Mouse (Mus musculus) intestine, embryonic 16.5 days (tissue): ENCODE results near the gene Inpp5b. TPM values are rescaled to one million over a fixed set of nuclear protein-coding genes. Genes with fewer than 3 reads are reported as not detected.
"Not testable (repeated sequence)": the region's sequence is repeated elsewhere in the genome, so short reads cannot be mapped to it uniquely, and the experiment has no call there.

Experiments used
- ATAC-seq: fragments of 200-750 bp; cut with Nextera tagmentation; 2 replicates; pipeline ENCODE4 v1.8.0; 2017; ENCODE audit warnings: moderate TSS enrichment, moderate library complexity
- H3K27ac ChIP-seq: fragments of 300-500 bp; sonication (generic); 2 replicates; pipeline ENCODE4 v1.5.1; 2014; ENCODE audit warnings: mild to moderate bottlenecking, low read length
- H3K27me3 ChIP-seq: fragments of 300-500 bp; sonication (generic); replicated peaks from 2 replicates; pipeline ENCODE4 v1.6.1; 2014; ENCODE audit warnings: low read length, control low read depth, mixed read lengths; ENCODE audit not compliant: control insufficient read depth, insufficient read depth
- H3K36me3 ChIP-seq: fragments of 300-500 bp; sonication (generic); 2 replicates; pipeline ENCODE4 v1.6.1; 2014; ENCODE audit warnings: low read length, control low read depth; ENCODE audit not compliant: control insufficient read depth, insufficient read depth
- H3K4me1 ChIP-seq: fragments of 300-500 bp; sonication (generic); 2 replicates; pipeline ENCODE4 v1.6.1; 2014; ENCODE audit warnings: low read length, control low read depth, mixed read lengths; ENCODE audit not compliant: control insufficient read depth, insufficient read depth
- H3K4me2 ChIP-seq: fragments of 300-500 bp; sonication (generic); 2 replicates; pipeline ENCODE4 v1.6.1; 2014; ENCODE audit warnings: low read depth, low read length, control low read depth
- H3K4me3 ChIP-seq: fragments of 300-500 bp; sonication (generic); 2 replicates; pipeline ENCODE4 v1.5.1; 2014; ENCODE audit warnings: mild to moderate bottlenecking, low read length
- H3K9ac ChIP-seq: fragments of 300-500 bp; sonication (generic); 2 replicates; pipeline ENCODE4 v1.6.1; 2014; ENCODE audit warnings: low read depth, low read length
- H3K9me3 ChIP-seq: fragments of 300-500 bp; sonication (generic); 2 replicates; pipeline ENCODE4 v1.6.1; 2016; ENCODE audit warnings: low read length, control low read depth; ENCODE audit not compliant: control insufficient read depth
- WGBS: fragments of 180-500 bp; shearing (Covaris S2); extraction: QIAGEN DNeasy Blood & Tissue Kit; methylation state at CpG from one replicate; pipeline ENCODE4 v1.1.7; 2014; 5-methylcytosine and 5-hydroxymethylcytosine counted together
- polyA plus RNA-seq: library from polyadenylated mRNA; unstranded; fragments of >200 nt; fragmentation: Nextera tagmentation; extraction: Ambion mirVana; gene quantifications from 2 replicates; pipeline ENCODE4 v1.2.1, GENCODE M21; 2015

The Inpp5b gene
- polyA plus RNA-seq, 1 experiment from 2014 or later, result 27.5 TPM

DNA sequence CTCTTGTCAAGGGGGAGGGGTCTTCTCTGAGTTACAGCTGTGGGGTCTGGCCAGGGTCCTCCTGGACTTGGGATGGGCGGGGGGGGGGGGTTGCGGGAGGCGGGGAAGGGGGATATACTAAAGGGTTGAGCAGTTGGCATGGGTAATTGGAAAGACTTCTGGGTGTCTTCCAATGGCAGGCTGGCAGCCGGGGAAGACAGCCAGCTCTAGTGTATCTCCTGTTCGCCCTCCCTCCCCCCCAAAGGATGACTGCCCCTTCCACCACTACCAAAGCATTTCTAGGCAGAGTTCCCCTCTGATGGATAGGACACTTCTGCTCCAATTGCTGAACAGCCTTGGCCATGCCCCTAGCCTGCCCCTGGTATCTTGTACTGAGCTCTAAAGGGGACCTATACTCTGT is 39.7 kb upstream of the Inpp5b start:
- H3K27me3 ChIP-seq, result no peaks in the 10 kb centered on the region
- H3K4me2 ChIP-seq, result peak overlapping the region; percentile 86
- ATAC-seq, result no peak
- H3K4me1 ChIP-seq, result peaks cover 44% of the 10 kb centered on the region
- 46% methylated on average over 2 of the region's 5 CpGs for WGBS
- H3K36me3 ChIP-seq, result no peaks in the 10 kb centered on the region
- H3K27ac ChIP-seq, result peak overlapping the region; percentile 87
- peak overlapping the region; percentile 79 for H3K4me3 ChIP-seq
- no peaks in the 10 kb centered on the region for H3K9me3 ChIP-seq
- H3K9ac ChIP-seq, result peak overlapping the region; percentile 85

DNA sequence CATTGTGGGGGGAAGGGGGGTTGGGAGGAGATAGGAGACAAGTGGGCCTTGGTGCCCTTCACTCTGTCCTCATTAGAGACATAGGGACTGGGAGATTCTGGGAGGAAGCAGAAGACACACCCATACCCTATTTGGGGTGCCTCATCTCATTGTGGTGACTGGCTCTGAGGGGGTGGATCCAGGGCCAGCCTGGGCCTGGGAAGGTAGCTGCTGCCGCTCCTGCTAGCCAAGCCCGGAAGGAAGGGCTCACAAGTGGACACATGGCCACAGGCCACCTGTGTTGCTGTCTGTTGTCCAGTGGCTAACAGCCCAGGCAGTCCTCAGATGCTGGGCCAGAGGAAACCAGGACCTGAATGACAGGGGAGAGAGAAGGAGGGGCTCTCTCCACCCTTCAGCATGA is 38.2 kb upstream of the Inpp5b start:
- WGBS, result 43% methylated on average over 2 of the region's 2 CpGs
- Histone ChIP-seq H3K27ac (peak overlapping the region; percentile 83), H3K9me3 (no peaks in the 10 kb centered on the region), H3K9ac (peak overlapping the region; percentile 7), H3K4me1 (peaks cover 48% of the 10 kb centered on the region), H3K27me3 (no peaks in the 10 kb centered on the region), H3K36me3 (no peaks in the 10 kb centered on the region), H3K4me3 (peak overlapping the region; percentile 19), H3K4me2 (peak overlapping the region; percentile 23)
- no peak for ATAC-seq

DNA sequence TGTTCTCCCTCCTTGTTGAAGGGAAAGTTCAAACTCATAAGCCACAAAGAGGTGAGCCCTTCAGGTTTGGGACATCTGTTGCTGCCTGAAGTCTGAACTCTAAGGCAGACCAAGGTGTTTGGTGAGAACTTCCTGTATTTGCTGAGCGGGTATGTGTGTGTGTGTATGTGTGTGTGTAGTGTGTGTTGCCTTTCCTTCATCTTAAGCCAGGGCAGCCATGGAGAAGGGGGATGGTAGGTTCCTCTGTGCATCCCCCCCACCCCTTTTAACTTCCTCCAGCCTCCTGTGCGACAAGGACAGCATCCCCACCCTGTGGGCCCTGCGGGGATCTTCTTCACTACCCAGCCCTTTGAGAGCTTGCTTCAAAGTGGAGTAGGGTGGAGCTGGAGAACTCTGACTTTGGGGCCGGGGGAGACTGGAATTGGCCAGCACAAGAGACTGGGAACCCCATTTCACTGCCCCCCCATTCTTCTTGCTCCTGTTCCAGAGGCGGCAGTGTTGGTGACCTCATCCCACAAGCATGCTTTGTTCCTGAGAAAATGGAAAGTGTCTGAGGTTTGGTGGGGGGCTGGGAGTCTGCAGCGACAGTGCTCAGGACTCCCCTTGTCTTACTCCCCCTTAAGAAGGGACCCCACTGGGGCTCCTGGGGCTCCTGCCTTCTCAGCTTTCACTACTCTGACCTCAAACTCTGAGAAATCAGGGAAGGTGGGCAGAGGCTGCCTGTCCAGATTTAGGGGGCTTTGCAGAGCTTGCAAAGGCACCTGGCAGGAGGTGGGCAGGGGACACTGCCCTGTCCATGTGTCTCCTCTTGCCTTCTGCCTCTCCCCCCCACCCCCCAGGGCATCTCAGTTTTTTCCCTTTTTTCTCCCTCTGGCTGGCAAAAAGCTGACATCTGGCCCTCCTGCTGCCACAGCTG is 37.5 kb upstream of the Inpp5b start:
- peaks cover 50% of the 10 kb centered on the region for H3K4me1 ChIP-seq
- peak overlapping the region; percentile 23 for H3K4me2 ChIP-seq
- peak overlapping the region; percentile 7 for H3K9ac ChIP-seq
- H3K9me3 ChIP-seq, result no peaks in the 10 kb centered on the region
- peak overlapping the region; percentile 19 for H3K4me3 ChIP-seq
- no peaks in the 10 kb centered on the region for H3K36me3 ChIP-seq
- H3K27ac ChIP-seq, result peak overlapping the region; percentile 83
- ATAC-seq, result no peak
- H3K27me3 ChIP-seq, result no peaks in the 10 kb centered on the region
- 12% methylated on average over 6 of the region's 6 CpGs for WGBS

DNA sequence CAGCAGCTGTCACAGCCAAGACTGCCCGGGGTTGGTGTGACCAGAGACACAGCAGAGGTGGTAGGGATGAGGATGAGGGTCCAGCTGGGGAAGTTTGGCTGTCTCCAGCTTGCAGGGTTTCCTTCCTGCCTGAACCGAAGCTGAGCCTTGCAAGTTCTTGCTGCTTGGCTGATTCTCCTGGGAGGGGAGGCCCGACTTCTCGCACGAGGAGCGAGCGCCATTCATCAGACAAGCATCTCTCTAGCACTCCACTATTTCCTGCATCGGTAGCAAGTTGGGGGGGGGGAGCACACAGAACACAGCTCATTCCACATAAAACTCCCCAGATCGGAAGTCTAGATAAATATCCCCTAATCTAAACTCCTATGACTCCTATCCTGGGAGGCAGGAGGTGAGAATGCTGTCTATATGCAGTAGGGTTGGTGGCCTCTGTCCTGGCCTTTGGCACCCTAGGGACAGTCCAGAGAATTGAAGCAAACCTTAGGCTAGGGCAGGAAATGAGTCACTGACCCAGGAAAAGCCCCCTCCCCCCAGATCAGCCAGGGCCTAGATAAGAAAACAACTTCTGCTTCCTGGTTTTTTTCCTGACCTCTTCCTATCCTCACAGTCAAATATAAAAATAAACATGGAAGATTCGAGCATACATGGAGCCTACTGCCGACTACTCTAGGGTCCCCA is 36.7 kb upstream of the Inpp5b start:
- Histone ChIP-seq H3K27me3 (no peaks in the 10 kb centered on the region), H3K4me3 (no peak overlapping the region; the same call in 1 of the 2 replicates), H3K9ac (peak overlapping the region; percentile 7), H3K27ac (peak overlapping the region; percentile 83), H3K9me3 (no peaks in the 10 kb centered on the region), H3K36me3 (no peaks in the 10 kb centered on the region), H3K4me2 (peak overlapping the region; percentile 23; the same call in 1 of the 2 replicates), H3K4me1 (peaks cover 51% of the 10 kb centered on the region)
- 25% methylated on average over 11 of the region's 11 CpGs for WGBS
- no peak for ATAC-seq

DNA sequence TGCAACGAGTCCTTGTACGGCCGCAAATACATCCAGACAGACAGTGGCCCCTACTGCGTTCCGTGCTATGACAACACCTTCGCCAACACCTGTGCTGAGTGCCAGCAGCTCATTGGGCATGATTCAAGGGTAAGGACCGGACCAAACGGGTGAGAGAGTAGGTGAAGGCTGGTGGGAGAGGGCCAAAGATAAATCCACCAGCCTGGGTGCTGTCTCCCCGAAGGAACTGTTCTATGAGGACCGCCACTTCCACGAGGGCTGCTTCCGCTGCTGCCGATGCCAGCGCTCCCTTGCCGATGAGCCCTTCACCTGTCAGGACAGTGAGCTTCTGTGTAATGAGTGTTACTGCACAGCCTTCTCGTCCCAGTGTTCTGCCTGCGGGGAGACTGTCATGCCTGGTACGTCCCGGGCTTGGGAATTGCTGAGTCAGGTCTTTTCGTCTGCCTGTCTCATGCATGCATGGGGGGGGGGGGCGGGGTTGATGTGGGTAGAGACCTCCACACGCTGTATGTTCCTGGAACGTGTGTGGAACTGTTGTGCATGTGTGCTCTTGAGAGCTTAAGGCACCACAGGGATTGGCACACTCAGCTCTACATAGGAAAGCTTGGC is 35.9 kb upstream of the Inpp5b start:
- ATAC-seq, result no peak
- no peak overlapping the region for H3K9ac ChIP-seq
- H3K36me3 ChIP-seq, result no peaks in the 10 kb centered on the region
- no peak overlapping the region; the same call in 1 of the 2 replicates for H3K4me2 ChIP-seq
- H3K9me3 ChIP-seq, result no peaks in the 10 kb centered on the region
- H3K4me3 ChIP-seq, result no peak overlapping the region
- WGBS, result 84% methylated on average over 23 of the region's 23 CpGs
- no peaks in the 10 kb centered on the region for H3K27me3 ChIP-seq
- H3K4me1 ChIP-seq, result peaks cover 54% of the 10 kb centered on the region
- H3K27ac ChIP-seq, result peak overlapping the region; percentile 83

DNA sequence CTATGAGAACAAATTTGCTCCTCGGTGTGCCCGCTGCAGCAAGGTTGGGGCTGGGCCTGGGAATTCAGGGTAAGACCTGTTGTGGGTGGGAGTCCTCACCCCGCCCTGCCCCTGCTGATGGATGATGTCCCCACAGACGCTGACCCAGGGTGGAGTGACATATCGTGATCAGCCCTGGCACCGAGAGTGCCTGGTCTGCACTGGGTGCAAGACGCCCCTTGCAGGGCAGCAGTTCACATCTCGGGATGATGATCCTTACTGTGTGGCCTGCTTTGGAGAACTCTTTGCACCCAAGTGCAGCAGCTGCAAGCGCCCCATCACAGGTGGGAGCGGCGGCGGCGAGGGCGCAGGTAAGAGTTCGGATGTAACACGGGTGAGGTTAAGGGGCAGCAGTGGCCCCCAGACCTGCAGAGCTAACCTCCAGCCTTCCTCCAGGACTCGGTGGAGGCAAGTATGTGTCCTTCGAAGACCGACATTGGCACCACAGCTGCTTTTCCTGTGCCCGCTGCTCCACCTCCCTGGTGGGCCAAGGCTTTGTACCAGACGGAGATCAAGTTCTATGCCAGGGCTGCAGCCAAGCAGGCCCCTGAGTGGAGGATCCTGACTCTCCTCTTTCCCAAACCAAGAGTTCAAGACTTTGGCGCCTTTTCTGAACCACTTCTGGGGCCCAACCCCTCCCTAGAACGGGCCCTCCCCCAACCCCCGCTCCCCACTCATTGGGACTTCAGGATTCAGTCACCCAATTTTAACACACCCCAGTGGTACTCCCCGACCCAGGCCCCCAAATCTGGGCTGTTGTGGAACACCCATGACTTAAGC is 34.1 kb upstream of the Inpp5b start:
- H3K27me3 ChIP-seq, ATAC-seq, H3K4me3 ChIP-seq, H3K9me3 ChIP-seq, H3K9ac ChIP-seq, H3K4me2 ChIP-seq, H3K36me3 ChIP-seq: not testable (repeated sequence)
- Histone ChIP-seq H3K27ac (peak overlapping the region; percentile 41; the same call in 1 of the 2 replicates), H3K4me1 (peaks cover 47% of the 10 kb centered on the region)
- WGBS, result 87% methylated on average over 25 of the region's 25 CpGs

DNA sequence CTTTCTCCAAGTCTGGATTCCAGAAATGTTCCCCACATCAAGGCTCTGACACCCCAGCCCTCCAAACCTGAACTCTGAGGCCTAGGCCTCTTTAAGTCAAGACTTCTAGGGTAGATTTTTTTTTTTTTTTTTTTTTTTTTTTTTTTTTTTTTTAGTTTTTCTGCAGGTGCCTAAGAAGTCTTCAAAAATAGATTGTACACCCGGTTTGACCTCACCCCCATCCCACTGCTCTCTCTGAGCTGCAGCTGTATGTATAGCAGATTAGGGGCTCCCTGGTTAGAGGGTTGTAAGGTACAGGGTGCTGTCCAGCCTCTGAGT is 33.5 kb upstream of the Inpp5b start:
- WGBS, result 18% methylated on average over 1 of the region's 1 CpGs
- not testable (repeated sequence) for ATAC-seq, H3K9me3 ChIP-seq, H3K36me3 ChIP-seq, H3K27me3 ChIP-seq
- Histone ChIP-seq H3K4me3 (peak overlapping the region; percentile 49), H3K27ac (peak overlapping the region; percentile 98), H3K4me2 (peak overlapping the region; percentile 67), H3K4me1 (peaks cover 45% of the 10 kb centered on the region), H3K9ac (peak overlapping the region; percentile 67; the same call in 1 of the 2 replicates)

DNA sequence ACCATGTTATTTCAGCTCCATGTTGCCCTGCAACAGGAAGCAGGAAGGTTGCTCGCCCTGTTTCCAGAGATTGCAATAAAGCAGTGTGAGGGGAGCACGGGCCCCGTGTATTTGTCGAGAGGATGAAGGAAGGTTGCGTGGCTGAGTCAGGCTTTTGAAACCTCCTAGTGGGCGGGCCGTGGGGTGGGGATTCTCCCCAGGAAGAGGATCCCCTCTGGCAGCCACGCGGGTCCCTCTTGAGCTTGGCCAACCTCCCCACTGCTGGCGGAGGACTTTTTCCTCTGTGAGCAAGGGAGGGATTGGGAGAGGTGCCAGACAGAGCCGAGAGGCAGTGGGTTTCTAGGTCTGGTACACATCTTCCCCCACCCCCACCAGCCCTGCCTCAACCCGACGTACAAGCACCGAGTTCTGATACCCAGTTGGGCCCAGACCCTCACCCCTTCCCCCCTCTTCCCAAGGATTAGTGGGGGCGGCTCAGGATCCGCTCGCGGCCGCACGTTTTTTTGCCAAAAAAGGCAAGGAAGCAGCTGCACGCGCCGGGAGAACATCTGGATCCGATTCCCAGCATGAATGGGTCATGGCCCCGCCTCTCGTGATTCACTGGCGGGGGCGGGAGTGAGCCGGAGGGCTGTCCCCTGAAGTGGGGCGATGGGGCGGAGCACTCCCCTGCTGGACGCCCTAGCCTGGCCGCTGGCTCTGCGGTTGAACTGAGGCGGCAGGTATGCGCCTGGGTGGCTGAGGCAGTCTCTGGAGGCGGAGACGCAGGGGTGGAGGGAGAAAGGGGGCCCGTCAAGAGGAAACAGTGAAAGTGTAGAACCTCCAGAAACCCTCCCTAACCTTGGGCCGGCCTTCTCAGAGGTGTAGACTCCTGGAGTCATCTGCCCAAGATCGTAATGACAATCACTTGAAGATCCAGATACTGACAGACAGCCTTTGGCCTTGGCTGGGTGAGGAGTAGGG is 32.9 kb upstream of the Inpp5b start:
- no peaks in the 10 kb centered on the region for H3K36me3 ChIP-seq
- WGBS, result 1% methylated on average over 41 of the region's 41 CpGs
- no peaks in the 10 kb centered on the region for H3K9me3 ChIP-seq
- peak overlapping the region; percentile 98 for H3K27ac ChIP-seq
- peak overlapping the region; percentile 67 for H3K9ac ChIP-seq
- ATAC-seq, result peak; percentile 92
- peaks cover 39% of the 10 kb centered on the region for H3K4me1 ChIP-seq
- H3K4me2 ChIP-seq, result peak overlapping the region; percentile 67
- H3K27me3 ChIP-seq, result no peaks in the 10 kb centered on the region
- H3K4me3 ChIP-seq, result peak overlapping the region; percentile 49
